In genomic region chr14:101465893-101466292, GRCm38 (mm10) we compare ENCODE assay signal across 18 mouse cellular contexts.
DNase-seq lines count a peak whose midpoint lies in the region; ATAC-seq and TF ChIP-seq lines count a peak whose summit lies in the region.
"Had no signal": no experiment of that assay in that cellular context is flagged by ENCODE, and none has a peak within 500 bp of the region (broad histone marks: within the 10 kb centered on the region; RNA-seq: fewer than 3 reads in every experiment).

No protein-coding gene starts in this region.

- TF ChIP-seq POLR2A in myocyte (IDR thresholded peaks at IDR 0.05; ENCODE audit: insufficient read length, low read depth), result no peak

- no peak for DNase-seq in embryonic facial prominence, embryonic 10.5 days (ENCODE audit: low spot score)
- DNase-seq: adrenal gland, adult 8-10 months; adrenal gland, postnatal 10 days; adrenal gland, postnatal 25 days; B cell, adult 2 months; cerebellum, adult 11 months; cerebellum, adult 11-12 months; cerebellum, adult 18-20 months had no signal

- no peak for TF ChIP-seq CTCF in intestine, postnatal 0 days (IDR thresholded peaks at IDR 0.05; ENCODE audit: low read depth)

- H3K4me2 ChIP-seq in intestine, embryonic 16.5 days (ENCODE audit: low read depth, low read length), result no peak overlapping the region
- no peak overlapping the region for H3K4me2 ChIP-seq in intestine, embryonic 15.5 days (replicated peaks)
- no peak overlapping the region for H3K4me2 ChIP-seq in intestine, postnatal 0 days (replicated peaks; ENCODE audit: low read depth)
- H3K4me2 ChIP-seq in myocyte (ENCODE audit: low read depth), result no peak overlapping the region

- H3K4me3 ChIP-seq in intestine, embryonic 16.5 days (ENCODE audit: low read length), result no peak overlapping the region
- no peak overlapping the region for H3K4me3 ChIP-seq in intestine, embryonic 15.5 days (replicated peaks)
- no peak overlapping the region for H3K4me3 ChIP-seq in intestine, postnatal 0 days (ENCODE audit: low read depth, low read length)
- H3K4me3 ChIP-seq in myocyte, result no peak overlapping the region
- no peak overlapping the region for H3K4me3 ChIP-seq in embryonic facial prominence, embryonic 10.5 days

- ATAC-seq in intestine, embryonic 16.5 days, result peak; percentile 66
- ATAC-seq in intestine, embryonic 15.5 days, result no peak
- ATAC-seq in intestine, postnatal 0 days, result peak; percentile 78
- ATAC-seq in frontal cortex, adult (ENCODE audit: low TSS enrichment), result no peak
- ATAC-seq: activated CD4-positive, CD25-positive, alpha-beta regulatory T cell, adult 4 months; CD4-positive, CD25-positive, alpha-beta regulatory T cell, adult 4 months; Patski had no signal

- H3ac ChIP-seq in myocyte (ENCODE audit: control insufficient read depth, insufficient read length), result no peak overlapping the region

- H3K79me2 ChIP-seq in myocyte (ENCODE audit: control insufficient read depth, insufficient read depth), result no peaks in the 10 kb centered on the region

- H3K27me3 ChIP-seq in intestine, embryonic 16.5 days (replicated peaks; ENCODE audit: control insufficient read depth, insufficient read depth, low read length), result no peaks in the 10 kb centered on the region
- no peaks in the 10 kb centered on the region for H3K27me3 ChIP-seq in intestine, embryonic 15.5 days (replicated peaks)
- no peaks in the 10 kb centered on the region for H3K27me3 ChIP-seq in intestine, postnatal 0 days (replicated peaks; ENCODE audit: control insufficient read depth, insufficient read depth, low read length)
- H3K27me3 ChIP-seq in myocyte (ENCODE audit: control insufficient read depth, insufficient read depth, insufficient read length), result no peaks in the 10 kb centered on the region
- no peaks in the 10 kb centered on the region for H3K27me3 ChIP-seq in embryonic facial prominence, embryonic 10.5 days (replicated peaks; ENCODE audit: low read depth, poor library complexity, severe bottlenecking)
- H3K27me3 ChIP-seq: CH12.LX, Patski had no signal

- no peaks in the 10 kb centered on the region for H3K36me3 ChIP-seq in intestine, embryonic 16.5 days (ENCODE audit: control insufficient read depth, insufficient read depth, low read length)
- H3K36me3 ChIP-seq in intestine, embryonic 15.5 days, result no peaks in the 10 kb centered on the region
- H3K36me3 ChIP-seq in intestine, postnatal 0 days (ENCODE audit: control insufficient read depth, insufficient read depth), result no peaks in the 10 kb centered on the region
- H3K36me3 ChIP-seq in myocyte (ENCODE audit: control insufficient read depth, insufficient read depth), result no peaks in the 10 kb centered on the region
- no peaks in the 10 kb centered on the region for H3K36me3 ChIP-seq in embryonic facial prominence, embryonic 10.5 days (replicated peaks)
- H3K36me3 ChIP-seq: G1E had no signal

- 65% methylated on average over 3 of the region's 3 CpGs for WGBS in intestine, embryonic 16.5 days
- 66% methylated on average over 3 of the region's 3 CpGs for WGBS in intestine, embryonic 15.5 days
- WGBS in intestine, postnatal 0 days, result 37% methylated on average over 3 of the region's 3 CpGs
- WGBS in embryonic facial prominence, embryonic 10.5 days, result 90% methylated on average over 3 of the region's 3 CpGs

- H3K4me1 ChIP-seq in intestine, embryonic 16.5 days (ENCODE audit: control insufficient read depth, insufficient read depth, low read length), result no peaks in the 10 kb centered on the region
- no peaks in the 10 kb centered on the region for H3K4me1 ChIP-seq in intestine, embryonic 15.5 days (replicated peaks)
- H3K4me1 ChIP-seq in intestine, postnatal 0 days (replicated peaks; ENCODE audit: control insufficient read depth, insufficient read depth, low read length), result no peaks in the 10 kb centered on the region
- H3K4me1 ChIP-seq in embryonic facial prominence, embryonic 10.5 days, result no peaks in the 10 kb centered on the region

- no peak overlapping the region for H3K9ac ChIP-seq in intestine, embryonic 16.5 days (ENCODE audit: low read depth, low read length)
- H3K9ac ChIP-seq in intestine, embryonic 15.5 days, result no peak overlapping the region
- H3K9ac ChIP-seq in intestine, postnatal 0 days (ENCODE audit: low read depth, low read length), result no peak overlapping the region

- no peak overlapping the region for H3K27ac ChIP-seq in intestine, embryonic 16.5 days (ENCODE audit: low read length)
- no peak overlapping the region for H3K27ac ChIP-seq in intestine, embryonic 15.5 days
- H3K27ac ChIP-seq in intestine, postnatal 0 days (ENCODE audit: low read depth, low read length), result no peak overlapping the region
- H3K27ac ChIP-seq in embryonic facial prominence, embryonic 10.5 days (replicated peaks), result no peak overlapping the region

- no peaks in the 10 kb centered on the region for H3K9me3 ChIP-seq in intestine, embryonic 16.5 days (ENCODE audit: control insufficient read depth, low read length)
- H3K9me3 ChIP-seq in intestine, embryonic 15.5 days, result no peaks in the 10 kb centered on the region
- no peaks in the 10 kb centered on the region for H3K9me3 ChIP-seq in intestine, postnatal 0 days (ENCODE audit: control insufficient read depth)
- H3K9me3 ChIP-seq in embryonic facial prominence, embryonic 10.5 days, result no peaks in the 10 kb centered on the region

TF ChIP-seq in myocyte, 11 proteins besides CTCF, POLR2A, EP300 and RAD21:
- TF ChIP-seq MYOG (IDR thresholded peaks at IDR 0.05; ENCODE audit: control insufficient read depth in 1 of 3, insufficient read depth in 1 of 3, insufficient read length in 2 of 3, low read depth in 2 of 3) (peak in 1 of 3 experiments; percentile 6), POLR2AphosphoS2 (IDR thresholded peaks at IDR 0.05; ENCODE audit: insufficient read length, low read depth) (no peak), SRF (IDR thresholded peaks at IDR 0.05; ENCODE audit: control insufficient read depth, insufficient read length, low read depth) (peak; percentile 14), MYOD1 (IDR thresholded peaks at IDR 0.05; ENCODE audit: control insufficient read depth in 1 of 3, insufficient read length in 2 of 3, low read depth in 2 of 3) (peak in 2 of 3 experiments; percentile 1 to 17), E2F4 (IDR thresholded peaks at IDR 0.05; ENCODE audit: insufficient read depth) (no peak), MAX (IDR thresholded peaks at IDR 0.05; ENCODE audit: low read depth) (no peak)

Comparison
In these comparisons a context has a peak if more than half of its experiments do, and no peak if none do; other contexts are left out.
1. ATAC-seq: peak in intestine, embryonic 16.5 days (single experiment) and intestine, postnatal 0 days (single experiment); none in intestine, embryonic 15.5 days (single experiment) and frontal cortex, adult (single experiment).